Mouse (Mus musculus) hindbrain, embryonic 10.5 days (tissue): Measurements from ENCODE around the gene Tmem140. TPM values are rescaled to one million over a fixed set of nuclear protein-coding genes. Genes with fewer than 3 reads are reported as not detected.

ENCODE experiments used
- polyA plus RNA-seq: library from polyadenylated mRNA; unstranded; fragments of >200 nt; fragmentation: Nextera tagmentation; extraction: Ambion mirVana; gene quantifications from 2 replicates; pipeline ENCODE4 v1.2.1, GENCODE M21; 2016

Gene Tmem140
- polyA plus RNA-seq, 1 experiment from 2014 or later, result 1.9 TPM

Other genes starting within 250 kb of the Tmem140 start
- 4.0 and 5.9 TPM in 2 replicates for gene Agbl3, start 82.7 kb upstream of the Tmem140 start, polyA plus RNA-seq
- 17.9 and 18.4 TPM in 2 replicates for gene Cyren, start 14.9 kb downstream of the Tmem140 start, polyA plus RNA-seq
- gene Wdr91, start 47.7 kb downstream of the Tmem140 start, polyA plus RNA-seq, result 13.5 and 14.3 TPM in 2 replicates
- gene Stra8, start 57.0 kb downstream of the Tmem140 start, polyA plus RNA-seq, result not detected in 2 replicates
- 0.29 and 0.37 TPM in 2 replicates for gene Slc23a4, start 125.3 kb downstream of the Tmem140 start, polyA plus RNA-seq